Mouse (Mus musculus) neural tube, embryonic 13.5 days (tissue): Measurements from ENCODE around the gene Dscaml1. TPM values are rescaled to one million over a fixed set of nuclear protein-coding genes. Genes with fewer than 3 reads are reported as not detected.

Experiments used
- ATAC-seq: fragments of 200-750 bp; cut with Nextera tagmentation; 2 replicates; pipeline ENCODE4 v1.8.0; 2017; ENCODE audit warnings: low read depth, mild to moderate bottlenecking, moderate TSS enrichment, moderate library complexity
- H3K27ac ChIP-seq: fragments of 300-500 bp; sonication (generic); replicated peaks from 2 replicates; pipeline ENCODE4 v1.5.1; 2015; ENCODE audit warnings: moderate library complexity, mild to moderate bottlenecking, inconsistent platforms
- H3K27me3 ChIP-seq: fragments of 300-500 bp; sonication (generic); 2 replicates; pipeline ENCODE4 v1.6.1; 2015; ENCODE audit warnings: mild to moderate bottlenecking, inconsistent platforms
- H3K36me3 ChIP-seq: fragments of 300-500 bp; sonication (generic); 2 replicates; pipeline ENCODE4 v1.6.1; 2015; ENCODE audit warnings: mild to moderate bottlenecking, inconsistent platforms
- H3K4me1 ChIP-seq: fragments of 300-500 bp; sonication (generic); replicated peaks from 2 replicates; pipeline ENCODE4 v1.6.1; 2015; ENCODE audit warnings: inconsistent platforms
- H3K4me2 ChIP-seq: fragments of 300-500 bp; sonication (generic); 2 replicates; pipeline ENCODE4 v1.6.1; 2015; ENCODE audit warnings: inconsistent platforms, mild to moderate bottlenecking, moderate library complexity
- H3K4me3 ChIP-seq: fragments of 300-500 bp; sonication (generic); 2 replicates; pipeline ENCODE4 v1.5.1; 2015; ENCODE audit warnings: mild to moderate bottlenecking, inconsistent platforms
- H3K9ac ChIP-seq: fragments of 300-500 bp; sonication (generic); 2 replicates; pipeline ENCODE4 v1.6.1; 2015; ENCODE audit warnings: moderate library complexity, mild to moderate bottlenecking, inconsistent platforms
- H3K9me3 ChIP-seq: fragments of 300-500 bp; sonication (generic); 2 replicates; pipeline ENCODE4 v1.6.1; 2016; ENCODE audit warnings: inconsistent platforms
- WGBS: fragments of 180-500 bp; shearing (Covaris S2); methylation state at CpG from one replicate; pipeline ENCODE4 v1.1.7; 2015; 5-methylcytosine and 5-hydroxymethylcytosine counted together
- polyA plus RNA-seq: library from polyadenylated mRNA; unstranded; fragments of >200 nt; fragmentation: Nextera tagmentation; extraction: Ambion mirVana; gene quantifications from 2 replicates; pipeline ENCODE4 v1.2.1, GENCODE M21; 2015

The Dscaml1 gene
- polyA plus RNA-seq, 1 experiment from 2014 or later = 12.5 TPM

- ATAC-seq = peak; percentile 32
- Histone ChIP-seq H3K27ac (peak overlapping the region; percentile 88), H3K9me3 (no peaks in the 10 kb centered on the region), H3K4me3 (peak overlapping the region; percentile 62), H3K4me1 (peaks cover 83% of the 10 kb centered on the region), H3K9ac (peak overlapping the region; percentile 85), H3K27me3 (peaks cover 45% of the 10 kb centered on the region), H3K36me3 (no peaks in the 10 kb centered on the region), H3K4me2 (peak overlapping the region; percentile 69)
- 36% methylated on average over 12 of the region's 12 CpGs for WGBS
These were observed 6.2 kb downstream of the Dscaml1 start for GRCm38 (mm10) chr9:45432639-45433038.

- Histone ChIP-seq H3K9ac (peak overlapping the region; percentile 85), H3K27me3 (peaks cover 42% of the 10 kb centered on the region), H3K4me3 (peak overlapping the region; percentile 62), H3K36me3 (no peaks in the 10 kb centered on the region), H3K9me3 (no peaks in the 10 kb centered on the region), H3K4me1 (peaks cover 87% of the 10 kb centered on the region), H3K27ac (peak overlapping the region; percentile 88), H3K4me2 (peak overlapping the region; percentile 69)
- 48% methylated on average over 9 of the region's 9 CpGs for WGBS
- no peak for ATAC-seq
These were observed 6.7 kb downstream of the Dscaml1 start for GRCm38 (mm10) chr9:45433119-45433518.

- H3K27me3 ChIP-seq = peaks cover 36% of the 10 kb centered on the region
- H3K36me3 ChIP-seq = no peaks in the 10 kb centered on the region
- ATAC-seq = no peak
- H3K4me1 ChIP-seq = peaks cover 89% of the 10 kb centered on the region
- peak overlapping the region; percentile 88 for H3K27ac ChIP-seq
- peak overlapping the region; percentile 69 for H3K4me2 ChIP-seq
- H3K9me3 ChIP-seq = no peaks in the 10 kb centered on the region
- 70% methylated on average over 2 of the region's 2 CpGs for WGBS
- peak overlapping the region; percentile 85; the same call in 1 of the 2 replicates for H3K9ac ChIP-seq
- H3K4me3 ChIP-seq = no peak overlapping the region
These were observed 7.7 kb downstream of the Dscaml1 start for GRCm38 (mm10) chr9:45434171-45434570.

- 78% methylated on average over 4 of the region's 4 CpGs for WGBS
- Histone ChIP-seq H3K4me3 (no peak overlapping the region), H3K27me3 (no peaks in the 10 kb centered on the region), H3K27ac (no peak overlapping the region), H3K9ac (no peak overlapping the region; the same call in 1 of the 2 replicates), H3K4me1 (peaks cover 76% of the 10 kb centered on the region), H3K4me2 (no peak overlapping the region), H3K9me3 (no peaks in the 10 kb centered on the region), H3K36me3 (no peaks in the 10 kb centered on the region)
- ATAC-seq = no peak
These were observed 12.6 kb downstream of the Dscaml1 start for GRCm38 (mm10) chr9:45439025-45439424.

GRCm38 (mm10) chr9:45440083-45440784 lies 13.8 kb downstream of the Dscaml1 start:
- Histone ChIP-seq H3K27ac (no peak overlapping the region), H3K27me3 (no peaks in the 10 kb centered on the region), H3K9me3 (no peaks in the 10 kb centered on the region), H3K4me2 (no peak overlapping the region), H3K4me1 (peaks cover 68% of the 10 kb centered on the region), H3K36me3 (no peaks in the 10 kb centered on the region), H3K9ac (no peak overlapping the region), H3K4me3 (no peak overlapping the region)
- ATAC-seq = no peak
- WGBS = 73% methylated on average over 16 of the region's 16 CpGs

- Histone ChIP-seq H3K4me2 (no peak overlapping the region), H3K27ac (no peak overlapping the region), H3K36me3 (peaks cover 7% of the 10 kb centered on the region; the same call in 1 of the 2 replicates), H3K27me3 (no peaks in the 10 kb centered on the region; the same call in 1 of the 2 replicates), H3K4me1 (peaks cover 63% of the 10 kb centered on the region), H3K4me3 (no peak overlapping the region), H3K9ac (no peak overlapping the region), H3K9me3 (no peaks in the 10 kb centered on the region)
- no peak for ATAC-seq
- WGBS = 80% methylated on average over 5 of the region's 5 CpGs
These were observed 17.9 kb downstream of the Dscaml1 start for GRCm38 (mm10) chr9:45444251-45444798.

- Histone ChIP-seq H3K36me3 (peaks cover 13% of the 10 kb centered on the region; the same call in 1 of the 2 replicates), H3K9me3 (no peaks in the 10 kb centered on the region), H3K27ac (no peak overlapping the region), H3K27me3 (no peaks in the 10 kb centered on the region; the same call in none of the 2 replicates), H3K4me1 (peaks cover 39% of the 10 kb centered on the region), H3K9ac (no peak overlapping the region), H3K4me3 (no peak overlapping the region), H3K4me2 (no peak overlapping the region)
- WGBS = 95% methylated on average over 4 of the region's 4 CpGs
- ATAC-seq = no peak
These were observed 23.2 kb downstream of the Dscaml1 start for GRCm38 (mm10) chr9:45449658-45450057.

GRCm38 (mm10) chr9:45451346-45451745 lies 24.9 kb downstream of the Dscaml1 start:
- H3K4me2 ChIP-seq = no peak overlapping the region
- H3K9ac ChIP-seq = no peak overlapping the region
- H3K9me3 ChIP-seq = no peaks in the 10 kb centered on the region
- no peak overlapping the region for H3K27ac ChIP-seq
- peaks cover 40% of the 10 kb centered on the region for H3K4me1 ChIP-seq
- H3K27me3 ChIP-seq = no peaks in the 10 kb centered on the region; the same call in none of the 2 replicates
- H3K36me3 ChIP-seq = peaks cover 13% of the 10 kb centered on the region; the same call in 1 of the 2 replicates
- 90% methylated on average over 4 of the region's 4 CpGs for WGBS
- no peak for ATAC-seq
- H3K4me3 ChIP-seq = no peak overlapping the region

- 87% methylated on average over 10 of the region's 10 CpGs for whole genome bisulfite sequencing
These were observed 27.6 kb downstream of the Dscaml1 start for GRCm38 (mm10) chr9:45454032-45454431.

GRCm38 (mm10) chr9:45454889-45455610 lies 28.6 kb downstream of the Dscaml1 start:
- H3K27me3 ChIP-seq = no peaks in the 10 kb centered on the region; the same call in 1 of the 2 replicates
- no peak overlapping the region for H3K4me2 ChIP-seq
- H3K9ac ChIP-seq = no peak overlapping the region
- WGBS = 54% methylated on average over 8 of the region's 8 CpGs
- H3K4me1 ChIP-seq = peaks cover 31% of the 10 kb centered on the region
- no peaks in the 10 kb centered on the region for H3K9me3 ChIP-seq
- ATAC-seq = peak; percentile 62; the same call in 1 of the 2 replicates
- 0 out of 2 replicates have a peak, but pooled peaks cover 6% of the 10 kb centered on the region for H3K36me3 ChIP-seq
- H3K4me3 ChIP-seq = no peak overlapping the region
- H3K27ac ChIP-seq = peak overlapping the region; percentile 64

More at GRCm38 (mm10) chr9:45454032-45454431, 27.6 kb downstream of the Dscaml1 start:
- no peak for ATAC-seq
- no peak overlapping the region for H3K4me2 ChIP-seq
- no peaks in the 10 kb centered on the region for H3K9me3 ChIP-seq
- H3K27me3 ChIP-seq = no peaks in the 10 kb centered on the region; the same call in 1 of the 2 replicates
- H3K9ac ChIP-seq = peak overlapping the region; percentile 47; the same call in 1 of the 2 replicates
- H3K27ac ChIP-seq = peak overlapping the region; percentile 64
- H3K4me1 ChIP-seq = peaks cover 31% of the 10 kb centered on the region
- H3K36me3 ChIP-seq = peaks cover 7% of the 10 kb centered on the region; the same call in 1 of the 2 replicates
- H3K4me3 ChIP-seq = no peak overlapping the region

GRCm38 (mm10) chr9:45457200-45457599 lies 30.8 kb downstream of the Dscaml1 start:
- Histone ChIP-seq H3K4me1 (peaks cover 31% of the 10 kb centered on the region), H3K9me3 (no peaks in the 10 kb centered on the region), H3K36me3 (no peaks in the 10 kb centered on the region), H3K4me2 (no peak overlapping the region), H3K4me3 (no peak overlapping the region), H3K9ac (no peak overlapping the region), H3K27ac (no peak overlapping the region), H3K27me3 (no peaks in the 10 kb centered on the region; the same call in 1 of the 2 replicates)
- ATAC-seq = no peak
- 26% methylated on average over 7 of the region's 7 CpGs for WGBS

GRCm38 (mm10) chr9:45458363-45458762 lies 31.9 kb downstream of the Dscaml1 start:
- H3K9ac ChIP-seq = no peak overlapping the region
- H3K4me1 ChIP-seq = peaks cover 31% of the 10 kb centered on the region
- no peaks in the 10 kb centered on the region for H3K9me3 ChIP-seq
- no peak overlapping the region for H3K4me3 ChIP-seq
- 53% methylated on average over 14 of the region's 14 CpGs for WGBS
- H3K27ac ChIP-seq = 0 out of 2 replicates have a peak overlapping the region, but pooled peaks have one; percentile 28
- no peaks in the 10 kb centered on the region for H3K36me3 ChIP-seq
- H3K4me2 ChIP-seq = no peak overlapping the region
- H3K27me3 ChIP-seq = no peaks in the 10 kb centered on the region
- no peak for ATAC-seq
